Mouse (Mus musculus) myocyte (in vitro differentiated cells): ENCODE data around the gene Pakap.

Source experiments
- CEBPB ChIP-seq: IDR thresholded peaks from 2 replicates; pipeline ENCODE4 v1.6.1; 2011; ENCODE audit warnings: mild to moderate bottlenecking, moderate library complexity; ENCODE audit not compliant: poor library complexity, insufficient read depth, severe bottlenecking
- E2F4 ChIP-seq: IDR thresholded peaks from one replicate; pipeline ENCODE4 v1.6.1; 2011; ENCODE audit warnings: mild to moderate bottlenecking, control low read depth, moderate library complexity; ENCODE audit not compliant: insufficient read depth
- MYOD1 ChIP-seq, 3 experiments: IDR thresholded peaks; one replicate each; pipeline ENCODE4 v1.6.1; 2011; ENCODE audit warnings: control low read depth in 2 of 3, low read depth in 2 of 3, mild to moderate bottlenecking in 2 of 3, moderate library complexity in 1 of 3; ENCODE audit not compliant: insufficient read length in 2 of 3, control insufficient read depth in 1 of 3
- POLR2A ChIP-seq: IDR thresholded peaks from one replicate; pipeline ENCODE4 v1.6.1; 2011; ENCODE audit warnings: low read depth, mild to moderate bottlenecking, control low read depth, moderate library complexity; ENCODE audit not compliant: insufficient read length
- USF1 ChIP-seq: IDR thresholded peaks from one replicate; pipeline ENCODE4 v1.6.1; 2011; ENCODE audit warnings: low read depth, mild to moderate bottlenecking, control low read depth, moderate library complexity

- TF ChIP-seq POLR2A: no peak
- TF ChIP-seq MYOD1 (IDR thresholded peaks at IDR 0.05; ENCODE audit: control insufficient read depth in 1 of 3, insufficient read length in 2 of 3, low read depth in 2 of 3): no peak
- TF ChIP-seq E2F4: no peak
- TF ChIP-seq CEBPB: no peak
- TF ChIP-seq USF1: no peak
Measured at GRCm38 (mm10) chr4:57916201-57916661, 348.3 kb downstream of the Pakap start, which contains the start of gene D630039A03Rik.
